Mouse (Mus musculus): ENCODE results near the gene Plin4.

DNA sequence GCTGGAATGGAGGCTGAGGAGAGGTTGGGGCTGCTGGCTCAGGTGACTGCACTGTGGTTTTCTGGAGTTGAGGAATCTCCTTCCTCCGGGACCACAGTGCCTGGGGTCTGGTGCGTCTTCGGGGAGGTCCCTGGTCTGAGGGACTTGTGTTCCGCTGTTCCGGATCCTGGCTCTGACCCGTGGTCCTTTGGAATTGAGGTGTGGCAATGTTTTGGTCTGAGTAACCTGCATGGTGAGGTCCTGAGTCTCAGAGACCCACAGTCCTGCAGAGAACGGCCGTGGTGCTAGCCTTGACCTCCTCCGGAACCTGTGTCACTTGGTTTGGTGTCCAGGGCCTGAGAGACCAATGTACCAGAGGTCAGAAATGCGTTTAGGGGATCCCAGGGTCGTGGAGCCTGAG is 29.7 kb downstream of the Plin4 start:
- no peak for TF ChIP-seq MAX (IDR thresholded peaks at IDR 0.05; ENCODE audit: low read depth)
- TF ChIP-seq TCF12 (IDR thresholded peaks at IDR 0.05; ENCODE audit: insufficient read depth, poor library complexity, severe bottlenecking): no peak
- TF ChIP-seq POLR2A (IDR thresholded peaks at IDR 0.05; ENCODE audit: insufficient read length, low read depth): no peak
- TF ChIP-seq TCF3 (IDR thresholded peaks at IDR 0.05; ENCODE audit: insufficient read length, low read depth): no peak
- no peak for TF ChIP-seq USF1 (IDR thresholded peaks at IDR 0.05; ENCODE audit: low read depth)
- TF ChIP-seq CEBPB (IDR thresholded peaks at IDR 0.05; ENCODE audit: insufficient read depth, poor library complexity, severe bottlenecking): no peak
- TF ChIP-seq E2F4 (IDR thresholded peaks at IDR 0.05; ENCODE audit: insufficient read depth): no peak

All from myocyte (in vitro differentiated cells).